Mouse (Mus musculus): ENCODE results near the gene Zfp668. TPM values are rescaled to one million over a fixed set of nuclear protein-coding genes. Genes with fewer than 3 reads are reported as not detected.

Zfp668 gene
- total RNA-seq (2023) = 10 to 100 TPM; 24.2 to 27.3 TPM

DNA sequence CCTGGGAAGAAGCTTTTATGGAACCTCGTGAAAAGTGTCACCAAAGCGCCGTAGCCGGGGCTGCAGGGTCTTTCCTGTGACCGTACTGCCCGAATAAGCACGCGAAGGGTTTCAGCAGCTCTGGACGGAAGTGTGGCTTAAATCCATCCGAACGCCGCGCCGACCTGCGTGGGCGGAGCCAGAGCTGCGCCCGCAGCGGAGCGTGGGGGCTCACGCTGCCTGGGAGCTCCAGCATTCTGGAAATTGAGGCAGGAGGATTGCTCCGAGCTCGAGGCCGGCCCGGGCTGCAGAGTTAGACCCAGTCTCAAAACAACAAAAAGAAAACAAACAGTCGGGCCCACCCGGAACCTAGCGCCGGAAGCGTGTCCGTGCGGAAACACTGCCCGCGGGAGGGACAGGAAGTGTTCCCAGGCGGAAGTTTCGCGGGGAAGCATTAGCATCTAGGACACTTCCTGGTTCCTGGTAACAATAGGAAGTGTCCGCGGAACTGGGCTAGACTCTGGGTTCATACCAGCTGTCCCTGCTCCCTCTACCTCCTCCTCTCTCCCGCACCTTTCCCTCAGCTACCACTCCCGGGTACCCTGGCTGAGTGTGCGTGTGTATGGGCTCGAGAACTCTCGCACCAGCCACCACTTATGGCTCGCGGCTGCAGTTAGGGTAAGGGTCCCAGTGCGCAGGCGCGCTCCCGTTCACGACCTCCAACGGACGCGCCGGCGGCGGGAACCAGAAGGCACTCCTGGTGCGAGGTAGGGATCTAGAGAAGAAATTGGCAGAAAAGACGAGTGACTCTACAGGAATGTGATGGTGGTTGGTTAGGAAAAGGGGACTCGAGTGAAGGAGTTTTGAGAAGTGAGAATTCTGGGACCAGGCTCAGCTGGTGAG lies at the start of gene Zfp668:
Gene Zfp668 (minus strand): TSS at position 362 of the 882 bp plus-strand sequence.

DNA sequence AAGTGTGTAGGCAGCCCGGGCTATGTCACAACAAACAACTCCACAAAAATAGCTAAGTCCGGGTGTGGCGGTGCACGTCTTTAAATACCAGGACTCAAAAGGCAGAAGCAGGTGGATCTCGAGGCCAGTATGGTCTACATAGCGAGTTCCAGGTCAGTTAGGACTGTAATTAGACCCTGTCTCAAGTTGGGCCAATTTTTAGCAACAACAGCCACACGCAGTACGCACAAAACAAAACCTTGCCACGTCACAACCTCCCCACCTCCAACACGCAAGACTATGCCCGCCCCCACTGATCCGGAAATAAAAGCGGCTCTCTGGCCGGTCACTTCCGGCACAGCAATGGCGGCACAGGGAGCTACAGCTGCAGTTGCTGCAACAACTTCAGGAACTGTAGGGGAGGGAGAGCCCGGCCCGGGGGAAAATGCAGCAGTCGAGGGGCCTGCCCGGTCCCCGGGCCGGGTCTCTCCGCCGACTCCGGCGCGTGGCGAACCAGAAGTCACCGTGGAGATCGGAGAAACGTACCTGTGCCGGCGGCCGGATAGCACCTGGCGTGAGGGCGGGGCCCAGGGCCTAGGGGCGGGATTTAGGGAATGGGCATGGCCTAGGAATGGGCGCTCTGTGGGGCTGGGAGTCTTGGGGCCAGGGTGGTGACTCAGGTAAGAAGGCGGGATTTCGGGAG lies 35.7 kb upstream of the Zfp668 start, which contains the start of gene Kat8:
Gene Kat8 (plus strand): TSS at position 327 of the 682 bp plus-strand sequence.

DNA sequence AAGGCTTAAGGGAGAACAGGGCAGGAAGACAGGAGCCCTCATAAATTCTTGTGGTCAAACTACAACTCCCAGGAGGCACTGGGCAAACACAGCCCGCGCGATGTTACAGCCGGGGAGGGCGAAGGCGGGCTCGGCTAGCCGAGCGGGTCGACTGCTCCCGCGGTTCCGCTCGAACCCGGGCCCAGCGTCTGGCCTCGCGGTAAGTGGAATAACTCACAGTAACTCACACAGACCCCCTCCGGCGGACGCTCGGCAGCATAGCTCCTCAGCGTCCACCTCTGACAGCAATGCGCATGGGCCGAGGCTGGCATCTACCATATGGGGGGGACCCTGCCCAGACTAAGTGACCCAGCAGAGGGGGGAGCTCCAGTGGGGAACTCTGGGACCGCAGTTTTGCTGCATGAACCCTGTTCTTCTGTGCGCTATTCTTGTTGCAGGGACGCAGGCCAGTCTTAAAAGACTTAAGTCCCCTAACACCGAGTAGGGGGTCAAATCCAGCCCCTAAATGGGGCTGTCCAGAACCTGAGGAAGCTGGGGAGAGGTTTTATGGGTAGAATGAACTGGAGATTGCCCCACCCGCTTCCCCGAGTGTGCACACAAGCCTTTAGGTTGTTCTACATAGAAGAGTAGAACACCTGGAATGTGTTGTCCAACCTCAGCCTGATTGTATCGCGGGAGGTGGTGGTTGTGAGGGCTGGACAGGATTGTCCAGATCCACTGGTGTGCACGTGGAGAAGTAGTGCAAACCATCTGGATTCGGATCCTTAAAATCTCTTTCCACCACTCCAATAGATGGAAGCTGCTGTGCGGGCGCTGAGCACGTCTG lies 27.6 kb upstream of the Zfp668 start, which contains the start of gene Bckdk:
Gene Bckdk (plus strand): TSS at position 112 of the 826 bp plus-strand sequence.

DNA sequence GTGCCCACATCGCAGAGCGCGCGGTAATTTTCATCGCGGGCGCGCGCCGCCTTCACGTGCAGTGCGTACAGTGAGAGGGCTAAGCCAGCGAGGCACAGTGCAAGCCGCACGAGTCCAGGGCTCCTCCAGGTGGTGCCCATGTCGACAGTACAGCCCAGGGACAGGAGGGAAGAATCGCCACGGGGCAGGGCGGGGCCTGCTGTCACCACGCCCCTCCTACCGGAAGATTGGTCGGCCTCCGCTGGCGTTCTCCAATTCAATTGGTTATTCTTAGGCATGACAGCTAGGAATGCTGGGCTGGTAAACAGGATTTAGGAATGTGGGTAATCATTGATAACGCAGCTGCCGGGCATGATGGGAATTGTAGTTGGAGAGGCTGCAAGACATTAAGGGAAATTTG lies 18.8 kb upstream of the Zfp668 start, which contains the start of the genes Gm21974 and Vkorc1:
Gene Gm21974 (minus strand): TSS at position 13 of the 400 bp plus-strand sequence.
Gene Vkorc1 (minus strand): TSS at position 176 of the 400 bp plus-strand sequence.

DNA sequence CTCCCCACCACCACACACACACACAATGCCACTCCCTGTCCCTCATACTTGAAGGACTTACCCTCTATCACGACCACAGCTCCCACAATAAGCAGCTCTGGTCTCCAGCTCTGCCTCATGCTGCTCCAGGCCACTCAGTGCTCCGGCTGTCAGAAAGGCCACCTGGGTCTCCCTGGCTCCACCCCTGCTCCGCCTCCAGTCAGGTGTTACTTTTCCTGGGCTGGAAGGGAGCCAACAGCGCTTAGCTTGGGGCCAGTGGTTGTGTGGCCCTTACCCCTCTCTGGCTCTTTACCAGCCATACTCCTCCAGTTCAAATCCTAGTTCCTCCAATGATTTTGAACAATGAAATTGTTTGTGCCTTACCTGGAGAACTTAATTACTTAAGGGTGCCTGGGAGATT lies 14.2 kb upstream of the Zfp668 start, which contains the start of gene Prss53:
Gene Prss53 (minus strand): TSS at position 173 of the 400 bp plus-strand sequence.

DNA sequence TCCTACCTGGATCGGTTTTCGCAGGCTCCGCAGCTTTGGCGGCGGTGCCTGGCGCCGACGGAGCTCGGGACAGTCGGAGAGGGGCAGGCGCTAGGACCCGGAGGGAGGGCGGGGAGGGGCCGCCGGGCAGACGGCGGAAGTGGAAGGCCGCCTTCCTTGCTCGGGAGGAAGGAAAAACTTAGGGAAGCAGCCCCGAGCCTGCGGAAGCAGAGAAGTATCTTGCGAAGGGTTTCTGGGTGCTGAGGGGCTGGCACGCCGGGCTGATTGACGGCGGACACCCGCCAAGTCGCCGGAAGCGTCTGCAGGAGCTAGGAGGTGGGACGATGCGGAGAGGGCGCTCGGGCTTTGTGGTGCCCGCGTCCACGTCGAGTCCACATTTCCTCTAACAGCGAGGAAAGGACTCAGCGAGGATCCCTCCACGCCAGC lies 574 bp downstream of the Zfp668 start, which contains the start of gene Zfp646:
Gene Zfp646 (plus strand): TSS at position 181 of the 426 bp plus-strand sequence.

DNA sequence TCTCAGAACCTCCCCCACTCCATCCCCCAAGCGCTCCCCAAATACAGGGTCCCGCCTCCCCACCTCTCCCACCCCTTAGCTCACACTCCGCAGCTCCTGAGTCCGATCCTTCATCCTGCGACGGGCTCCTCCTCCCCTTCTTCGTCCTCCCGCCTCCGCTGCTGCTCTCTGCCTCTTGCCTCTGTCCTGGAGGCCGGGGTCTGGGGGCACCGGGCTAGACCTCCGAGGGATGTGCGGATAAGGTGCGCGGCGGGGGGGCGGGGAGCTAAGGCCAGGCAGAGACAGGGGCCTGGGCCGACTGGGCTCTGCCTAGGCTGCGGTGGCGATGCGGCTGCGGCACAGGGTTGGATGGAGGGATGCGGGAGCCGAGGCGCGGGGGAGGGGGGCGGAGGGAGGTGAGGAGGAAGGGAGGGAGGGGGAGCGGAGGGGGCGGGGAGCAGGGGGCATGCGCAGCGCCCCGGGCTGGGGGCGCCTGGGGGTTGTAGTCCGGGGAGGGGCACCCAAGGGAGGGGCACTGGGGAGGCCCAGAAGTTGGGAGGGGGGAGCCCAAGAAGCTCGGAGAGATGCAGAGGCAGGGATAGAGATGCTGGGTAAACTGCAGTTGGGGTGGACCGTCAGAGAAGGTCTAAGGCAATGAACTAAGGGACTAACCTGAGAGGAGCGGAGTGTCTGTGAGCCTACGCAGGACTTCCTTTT lies 52.3 kb downstream of the Zfp668 start, which contains the start of the genes Stx4a and Stx1b:
Gene Stx4a (plus strand): TSS at position 119 of the 696 bp plus-strand sequence.
Gene Stx1b (minus strand): TSS at position 374 of the 696 bp plus-strand sequence.

Other genes with a start within 250 kb of the Zfp668 start
- gene Bcl7c, start 167.9 kb downstream of the Zfp668 start, total RNA-seq (2023) = 10 to 100 TPM; 32.3 to 36.4 TPM
- not detected for gene Ctf1, start 164.1 kb downstream of the Zfp668 start, total RNA-seq (2023)
- gene Ctf2, start 144.7 kb downstream of the Zfp668 start, total RNA-seq (2023) = not detected
- gene Fbxl19, start 132.3 kb downstream of the Zfp668 start, total RNA-seq (2023) = 10 to 100 TPM in 1 of 2 experiments, 1 to 10 TPM in 1; 6.8 to 11.5 TPM
- gene Orai3, start 107.0 kb downstream of the Zfp668 start, total RNA-seq (2023) = 10 to 100 TPM; 13.5 to 17.7 TPM
- gene Setd1a, start 100.2 kb downstream of the Zfp668 start, total RNA-seq (2023) = 10 to 100 TPM; 79.5 to 80.7 TPM
- gene Gm49388, start 91.2 kb downstream of the Zfp668 start, total RNA-seq (2023) = not detected
- 1 to 10 TPM; 4.7 to 7.1 TPM for gene Hsd3b7, start 76.2 kb downstream of the Zfp668 start, total RNA-seq (2023)
- 100 to 1,000 TPM; 144 to 145 TPM for gene Stx4a, start 52.5 kb downstream of the Zfp668 start, total RNA-seq (2023)
- not detected for gene Stx1b, start 52.3 kb downstream of the Zfp668 start, total RNA-seq (2023)
- gene Zfp646, start 607 bp downstream of the Zfp668 start, total RNA-seq (2023) = 100 to 1,000 TPM in 1 of 2 experiments, 10 to 100 TPM in 1; 99.7 to 102 TPM
- gene Prss53, start 14.1 kb upstream of the Zfp668 start, total RNA-seq (2023) = under 1 TPM; 0.53 to 0.76 TPM
- gene Gm21974, start 18.6 kb upstream of the Zfp668 start, total RNA-seq (2023) = not detected
- 10 to 100 TPM; 12.4 to 16.7 TPM for gene Vkorc1, start 18.8 kb upstream of the Zfp668 start, total RNA-seq (2023)
- gene Bckdk, start 27.3 kb upstream of the Zfp668 start, total RNA-seq (2023) = 10 to 100 TPM; 24.6 to 33.4 TPM
- gene Kat8, start 35.7 kb upstream of the Zfp668 start, total RNA-seq (2023) = 10 to 100 TPM; 41.0 to 43.8 TPM
- gene Prss8, start 53.3 kb upstream of the Zfp668 start, total RNA-seq (2023) = not detected
- 1 to 10 TPM in 1 of 2 experiments, under 1 TPM in 1; 0.74 to 1.5 TPM for gene Prss36, start 69.9 kb upstream of the Zfp668 start, total RNA-seq (2023)
- gene Fus, start 90.6 kb upstream of the Zfp668 start, total RNA-seq (2023) = 100 to 1,000 TPM; 709 to 864 TPM
- 10 to 100 TPM; 45.2 to 62.4 TPM for gene Pycard, start 117.0 kb upstream of the Zfp668 start, total RNA-seq (2023)
- 1 to 10 TPM; 1.3 to 6.0 TPM for gene Trim72, start 127.1 kb upstream of the Zfp668 start, total RNA-seq (2023)
- 1 to 10 TPM in 1 of 2 experiments, under 1 TPM in 1; 0.83 to 2.7 TPM for gene Itgam, start 185.8 kb upstream of the Zfp668 start, total RNA-seq (2023)
- gene Gm49368, start 185.9 kb upstream of the Zfp668 start, total RNA-seq (2023) = not detected